Mouse (Mus musculus) kidney, adult 18-20 months (tissue): ENCODE measurements around the gene Cnn2.

Experiments used
- DNase-seq: peaks from one replicate; pipeline ENCODE4 v3.0.0; 2021

Gene Cnn2

GRCm38 (mm10) chr10:79970415-79971182 is 17.8 kb upstream of the Cnn2 start, which contains the start of gene Grin3b:
Gene Grin3b (plus strand): TSS chr10:79970715.
- no peak for DNase-seq

DNA sequence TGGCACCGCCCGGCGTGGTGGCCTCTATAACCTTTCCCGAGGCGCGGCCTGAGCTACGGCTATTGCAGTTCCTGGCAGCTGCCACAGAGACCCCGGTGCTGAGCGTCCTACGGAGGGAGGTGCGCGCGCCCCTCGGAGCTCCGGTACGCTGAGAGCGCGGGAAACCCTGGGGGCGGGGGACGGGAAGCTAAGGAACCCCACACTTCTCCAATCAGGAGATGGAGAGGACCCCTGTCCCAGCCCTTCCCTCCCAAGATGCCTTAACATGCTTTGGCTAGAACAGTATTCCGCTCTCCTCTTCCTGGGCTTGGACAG is 17.2 kb upstream of the Cnn2 start:
- no peak for DNase-seq

- peak; percentile 51 for DNase-seq
Measured at GRCm38 (mm10) chr10:79972831-79973230, 15.6 kb upstream of the Cnn2 start.

DNA sequence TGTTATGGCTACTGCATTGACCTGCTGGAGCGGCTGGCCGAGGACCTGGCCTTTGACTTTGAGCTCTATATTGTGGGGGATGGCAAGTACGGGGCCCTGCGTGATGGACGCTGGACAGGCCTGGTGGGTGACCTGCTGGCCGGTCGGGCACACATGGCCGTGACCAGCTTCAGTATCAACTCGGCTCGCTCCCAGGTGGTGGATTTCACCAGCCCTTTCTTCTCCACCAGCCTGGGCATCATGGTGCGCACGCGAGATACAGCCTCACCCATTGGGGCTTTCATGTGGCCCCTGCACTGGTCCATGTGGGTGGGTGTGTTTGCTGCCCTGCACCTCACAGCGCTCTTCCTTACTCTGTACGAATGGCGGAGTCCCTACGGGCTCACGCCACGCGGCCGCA is 14.3 kb upstream of the Cnn2 start:
- DNase-seq, result no peak

GRCm38 (mm10) chr10:79974668-79975067 is 13.7 kb upstream of the Cnn2 start:
- DNase-seq, result no peak

- no peak for DNase-seq
Measured at GRCm38 (mm10) chr10:79976071-79976721, 12.2 kb upstream of the Cnn2 start.

DNA sequence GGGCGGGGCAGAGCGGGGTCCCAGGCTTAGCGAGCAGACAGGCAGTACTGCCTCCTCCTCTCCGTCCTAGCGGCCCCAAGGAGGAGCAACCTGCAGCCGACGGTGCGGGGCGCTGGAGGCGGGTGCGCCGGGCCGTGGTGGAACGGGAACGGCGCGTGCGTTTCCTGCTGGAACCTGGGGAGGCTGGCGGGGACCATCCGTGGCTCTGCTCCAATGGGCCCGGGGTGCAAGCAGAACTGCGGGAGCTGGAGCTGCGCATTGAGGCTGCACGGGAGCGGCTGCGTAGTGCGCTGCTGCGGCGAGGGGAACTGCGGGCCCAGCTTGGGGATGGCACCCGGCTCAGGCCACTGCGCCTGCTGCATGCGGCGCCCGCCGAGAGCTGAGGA is 11.7 kb upstream of the Cnn2 start:
- DNase-seq, result no peak

DNA sequence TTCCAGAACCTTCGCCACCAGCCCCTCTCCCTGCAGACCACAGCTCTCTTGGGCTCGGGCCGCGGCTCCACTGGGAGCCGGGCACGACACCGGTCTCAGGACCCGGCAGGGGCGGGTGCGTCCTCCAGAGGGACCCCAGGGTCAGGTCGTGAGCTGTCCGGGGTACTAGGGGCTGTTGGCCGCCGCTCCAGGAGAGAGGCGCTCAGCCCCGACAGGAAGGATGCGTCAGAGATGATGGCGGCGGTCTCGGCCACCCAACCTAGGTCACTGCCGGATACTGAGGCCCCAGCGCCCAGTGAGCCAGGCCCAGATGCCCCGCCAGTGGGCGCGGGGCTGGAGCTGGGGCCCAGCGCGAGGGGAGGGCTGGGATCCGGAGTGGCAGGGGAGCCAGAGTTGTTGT is 11.1 kb upstream of the Cnn2 start:
- DNase-seq, result no peak

- DNase-seq, result no peak
Measured at GRCm38 (mm10) chr10:79978061-79978460, 10.3 kb upstream of the Cnn2 start.

GRCm38 (mm10) chr10:79979401-79980155 is 8.8 kb upstream of the Cnn2 start:
- DNase-seq, result no peak

DNA sequence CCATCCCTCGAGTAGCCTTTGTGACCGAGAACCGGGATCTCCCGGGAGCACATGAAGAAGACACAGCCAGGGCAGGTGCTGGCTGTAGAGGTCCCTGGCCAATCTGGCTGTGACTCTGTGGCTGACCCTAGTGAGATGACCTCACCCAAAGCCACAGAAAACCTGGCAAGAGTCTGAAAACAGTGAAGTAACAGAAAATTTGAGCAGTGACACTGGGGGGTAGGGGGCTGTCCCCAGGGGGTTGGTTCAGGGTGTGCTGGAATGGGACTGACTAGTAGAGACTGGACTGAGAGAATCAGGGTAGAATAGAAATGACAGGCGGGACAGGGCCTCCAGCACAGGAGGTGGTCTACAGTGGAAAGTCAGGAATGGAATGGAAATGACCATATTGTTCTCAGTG is 5.2 kb upstream of the Cnn2 start:
- no peak for DNase-seq

DNA sequence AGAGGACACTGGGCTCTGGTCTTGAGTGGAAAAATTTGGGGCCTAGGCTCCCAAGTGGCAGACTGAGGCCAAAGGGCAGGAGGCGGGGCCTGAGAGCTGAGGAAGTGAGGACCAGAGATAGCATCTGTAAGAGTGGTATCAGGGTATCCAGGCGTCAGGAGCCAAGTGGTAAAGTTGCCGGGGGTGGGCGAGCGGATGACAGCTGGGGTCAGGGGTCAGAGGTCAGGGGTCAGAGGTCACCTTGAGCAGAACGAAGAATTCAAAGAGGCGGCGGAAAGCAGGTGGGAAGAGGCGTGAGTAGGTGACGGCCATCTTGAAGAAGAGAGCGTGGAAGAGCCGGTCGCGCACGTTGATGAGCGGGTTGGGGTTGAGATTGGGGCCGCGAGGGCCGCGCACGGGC is 4.7 kb upstream of the Cnn2 start:
- peak; percentile 81 for DNase-seq

- DNase-seq, result peak; percentile 91
Measured at GRCm38 (mm10) chr10:79984195-79984816, 4.1 kb upstream of the Cnn2 start, which contains the start of gene Tmem259. Gene Tmem259 (minus strand): TSS chr10:79984330.

GRCm38 (mm10) chr10:79984871-79985270 is 3.5 kb upstream of the Cnn2 start:
- DNase-seq, result peak; percentile 96

GRCm38 (mm10) chr10:79985334-79986231 is 2.8 kb upstream of the Cnn2 start:
- peak; percentile 70 for DNase-seq

DNA sequence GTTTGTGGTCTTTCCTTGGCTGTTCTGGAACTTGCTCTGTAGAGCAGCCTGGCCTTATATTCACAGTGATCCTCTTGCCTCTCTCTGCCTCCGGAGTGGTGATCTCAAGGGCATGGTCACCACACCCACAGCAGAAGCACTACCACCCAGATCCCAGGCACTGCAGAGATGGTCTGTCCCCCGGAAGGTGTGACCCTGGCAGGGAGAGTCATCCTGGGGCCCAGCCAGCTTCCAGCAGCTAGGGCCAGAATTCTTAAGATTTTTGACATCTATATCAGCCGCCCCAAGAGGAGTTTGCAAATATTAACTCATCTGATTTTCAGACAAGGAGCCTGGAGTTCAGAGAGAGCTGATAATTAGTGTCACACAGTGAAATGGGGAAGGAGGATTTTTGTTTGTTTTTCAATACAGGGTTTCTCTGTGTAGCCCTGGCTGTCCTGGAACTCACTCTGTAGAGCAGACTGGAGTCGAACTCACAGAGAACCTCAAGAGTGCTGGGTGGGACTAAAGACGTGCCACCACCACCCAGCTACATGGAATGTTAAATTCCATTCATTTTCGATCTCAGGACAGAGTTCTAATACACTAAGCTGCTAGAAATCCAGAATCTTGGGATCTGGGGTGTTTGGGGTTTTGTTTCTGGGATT is 2.0 kb upstream of the Cnn2 start:
- no peak for DNase-seq

- peak; percentile 90 for DNase-seq
Measured at GRCm38 (mm10) chr10:79986963-79987362, 1.4 kb upstream of the Cnn2 start.

- no peak for DNase-seq
Measured at GRCm38 (mm10) chr10:79987771-79988505, 446 bp upstream of the Cnn2 start.

- DNase-seq, result no peak
Measured at GRCm38 (mm10) chr10:79989272-79989786, 945 bp downstream of the Cnn2 start.

- DNase-seq, result no peak
Measured at GRCm38 (mm10) chr10:79989870-79990269, 1.5 kb downstream of the Cnn2 start.

DNA sequence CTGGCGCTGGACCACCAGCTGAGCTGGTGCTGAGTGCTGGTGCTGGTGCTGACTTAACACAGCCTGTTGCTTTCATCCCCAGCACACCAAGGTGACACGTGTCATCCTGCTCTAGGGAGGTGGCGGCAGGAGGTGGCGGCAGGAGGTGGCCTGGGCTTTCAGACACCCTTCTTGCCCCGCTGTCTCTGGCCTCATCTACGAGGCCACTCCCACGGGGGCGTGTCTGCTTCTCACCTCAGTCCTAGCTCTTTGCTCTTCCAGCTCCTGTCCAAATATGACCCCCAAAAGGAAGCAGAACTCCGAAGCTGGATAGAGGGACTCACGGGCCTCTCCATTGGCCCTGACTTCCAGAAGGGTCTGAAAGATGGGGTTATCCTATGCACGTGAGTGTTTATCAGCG is 2.7 kb downstream of the Cnn2 start:
- no peak for DNase-seq
